Mouse (Mus musculus) naive thymus-derived CD4-positive, alpha-beta T cell, adult 2 months (primary cell): ENCODE data around the gene Cyp2d26.
"Not testable (repeated sequence)": the region's sequence is repeated elsewhere in the genome, so short reads cannot be mapped to it uniquely, and the experiment has no call there.

Experiments used
- DNase-seq: peaks from one replicate; pipeline ENCODE4 v3.0.0-alpha.2; 2011; ENCODE audit warnings: low read depth

The Cyp2d26 gene

GRCm38 (mm10) chr15:82794277-82794676 lies at the start of gene Cyp2d26:
Gene Cyp2d26 (minus strand): TSS chr15:82794294.
- DNase-seq: no peak

GRCm38 (mm10) chr15:82839146-82839545 lies 45.1 kb upstream of the Cyp2d26 start:
- no peak for DNase-seq

GRCm38 (mm10) chr15:82829917-82830316 lies 35.8 kb upstream of the Cyp2d26 start:
- no peak for DNase-seq

- no peak for DNase-seq
These were observed 31.8 kb upstream of the Cyp2d26 start for GRCm38 (mm10) chr15:82825866-82826265.

GRCm38 (mm10) chr15:82822347-82822746 lies 28.3 kb upstream of the Cyp2d26 start:
- no peak for DNase-seq

- no peak for DNase-seq
These were observed 27.6 kb upstream of the Cyp2d26 start for GRCm38 (mm10) chr15:82821657-82822056.

- DNase-seq: no peak
These were observed 21.2 kb upstream of the Cyp2d26 start for GRCm38 (mm10) chr15:82815296-82815695.

- peak; percentile 77 for DNase-seq
These were observed 20.7 kb upstream of the Cyp2d26 start for GRCm38 (mm10) chr15:82814806-82815205.

GRCm38 (mm10) chr15:82814321-82814720 lies 20.2 kb upstream of the Cyp2d26 start:
- no peak for DNase-seq

- no peak for DNase-seq
These were observed 16.5 kb upstream of the Cyp2d26 start for GRCm38 (mm10) chr15:82810556-82810955.

GRCm38 (mm10) chr15:82809511-82809910 lies 15.4 kb upstream of the Cyp2d26 start:
- DNase-seq: no peak

- DNase-seq: no peak
These were observed 13.1 kb upstream of the Cyp2d26 start for GRCm38 (mm10) chr15:82806969-82807763.

- DNase-seq: peak; percentile 85
These were observed 10.9 kb upstream of the Cyp2d26 start for GRCm38 (mm10) chr15:82804708-82805639.

- DNase-seq: no peak
These were observed 1.9 kb upstream of the Cyp2d26 start for GRCm38 (mm10) chr15:82795936-82796440.

- no peak for DNase-seq
These were observed 226 bp downstream of the Cyp2d26 start for GRCm38 (mm10) chr15:82793868-82794267.

- DNase-seq: no peak
These were observed 640 bp downstream of the Cyp2d26 start for GRCm38 (mm10) chr15:82793454-82793853.

- no peak for DNase-seq
These were observed 1.5 kb downstream of the Cyp2d26 start for GRCm38 (mm10) chr15:82792566-82792965.

GRCm38 (mm10) chr15:82784581-82784980 lies 9.5 kb downstream of the Cyp2d26 start:
- no peak for DNase-seq

- no peak for DNase-seq
These were observed 10.3 kb downstream of the Cyp2d26 start for GRCm38 (mm10) chr15:82783800-82784199.

GRCm38 (mm10) chr15:82777856-82778255 lies 16.2 kb downstream of the Cyp2d26 start:
- not testable (repeated sequence) for DNase-seq

GRCm38 (mm10) chr15:82765943-82766342 lies 28.2 kb downstream of the Cyp2d26 start:
- DNase-seq: no peak

GRCm38 (mm10) chr15:82764881-82765280 lies 29.2 kb downstream of the Cyp2d26 start:
- no peak for DNase-seq
